Mouse (Mus musculus) cerebellum, adult 18-20 months (tissue): ENCODE measurements around the gene Mfsd9.
A peak's percentile ranks its signal among the peaks of the same experiment; 100 is the strongest.

Experiments
- DNase-seq, 2 experiments: peaks; one replicate each; pipeline ENCODE4 v3.0.0; 2021

Gene Mfsd9

DNA sequence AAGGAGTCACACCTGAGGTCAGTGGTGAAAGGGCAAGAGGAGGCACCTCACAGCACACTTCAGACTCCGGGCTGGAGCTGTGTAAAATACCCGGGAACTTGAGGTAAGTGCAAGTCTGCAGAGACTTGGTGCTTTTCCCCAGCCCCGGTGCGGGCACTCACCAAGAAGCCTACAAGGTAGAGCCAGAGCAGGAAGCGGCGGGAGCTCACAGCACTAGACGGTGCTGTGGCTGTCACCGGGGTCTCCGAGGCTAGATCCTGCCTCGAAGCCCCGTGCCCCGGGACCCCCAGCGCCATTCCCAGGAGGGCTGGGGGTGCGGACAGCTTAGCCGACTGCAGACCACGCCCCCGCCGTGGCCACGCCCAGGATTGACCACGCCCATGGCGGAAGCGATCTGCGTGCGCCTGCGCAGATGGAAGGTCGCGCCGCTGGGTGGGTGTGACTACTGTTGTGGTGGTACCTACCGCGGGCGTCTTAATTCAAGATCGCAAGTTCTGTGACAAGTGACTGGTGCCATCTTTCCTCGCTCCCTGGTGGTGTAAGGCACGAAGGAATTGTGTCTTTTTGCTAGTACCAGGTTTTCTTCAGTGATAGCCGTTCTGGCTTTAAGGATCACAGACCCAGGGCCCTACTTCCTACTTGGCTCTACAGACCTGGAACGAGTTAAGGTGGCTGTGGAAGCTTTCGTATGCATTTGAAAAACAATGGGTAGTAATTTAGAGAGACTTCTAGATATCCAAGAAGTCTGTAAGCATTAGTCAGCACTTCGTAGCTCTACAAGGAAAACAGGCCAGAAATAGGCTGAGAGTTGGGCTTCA lies at the start of gene Mfsd9:
Gene Mfsd9 (minus strand): TSS at position 364 of the 818 bp plus-strand sequence.
- peak; percentile 56 to 77 for DNase-seq

DNA sequence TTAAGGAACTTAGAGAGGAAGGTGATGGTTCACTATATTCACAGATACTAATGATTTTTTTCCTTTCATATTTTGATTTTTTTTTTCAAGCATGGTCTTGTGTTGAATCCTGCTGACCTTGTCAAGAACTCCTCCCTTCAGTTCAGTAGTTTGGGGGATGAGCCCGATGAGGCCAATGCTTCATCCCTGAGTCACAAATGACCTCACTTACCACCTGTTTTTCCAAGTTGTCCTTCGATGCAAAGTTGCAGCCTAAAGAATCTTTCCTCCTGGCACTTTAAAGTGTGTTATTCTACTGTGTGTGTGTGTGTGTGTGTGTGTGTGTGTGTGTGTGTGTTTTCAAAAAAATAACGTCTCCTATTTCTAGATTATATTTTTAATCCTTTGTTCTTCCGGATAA lies 45.0 kb upstream of the Mfsd9 start:
- no peak for DNase-seq

DNA sequence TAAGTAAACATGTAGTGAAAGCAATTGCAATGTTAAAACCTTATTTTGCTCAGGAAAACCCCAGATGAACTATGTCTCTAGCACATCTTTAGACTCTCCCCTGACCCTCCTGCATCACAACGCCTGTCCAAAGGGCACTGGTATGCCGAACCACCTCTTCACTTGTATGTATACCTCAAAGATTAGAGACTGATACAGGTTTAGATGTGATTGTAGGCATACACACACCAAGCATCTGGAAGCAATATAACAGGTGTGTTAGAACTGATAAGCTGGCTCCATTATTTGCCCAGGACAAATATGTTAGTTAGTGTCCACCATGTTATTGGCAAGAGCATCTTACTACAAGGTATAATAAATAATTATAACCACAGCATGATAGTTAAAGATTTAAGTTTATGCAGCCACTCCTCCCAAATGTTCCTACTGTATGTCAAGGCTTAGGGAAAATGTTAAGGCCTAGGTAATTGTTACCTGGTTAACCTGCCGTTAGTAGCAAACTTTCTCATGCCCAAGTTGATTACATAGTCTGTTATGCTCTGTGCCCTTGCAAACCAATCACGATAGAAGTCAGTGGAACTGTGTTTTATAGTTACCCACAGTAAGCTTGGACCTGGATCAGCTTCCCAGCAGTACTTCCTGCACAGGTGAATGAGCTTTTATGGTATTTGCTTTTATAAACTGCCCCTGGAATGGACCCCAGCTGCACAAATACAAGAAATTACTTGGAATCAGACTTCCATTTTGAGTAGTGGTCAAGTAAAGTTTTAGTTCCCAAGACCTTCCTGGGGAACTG lies 40.4 kb upstream of the Mfsd9 start:
- no peak for DNase-seq

GRCm38 (mm10) chr1:40829213-40829914 lies 38.9 kb upstream of the Mfsd9 start:
- DNase-seq, result peak; percentile 4 to 5

- DNase-seq, result no peak
Observed at GRCm38 (mm10) chr1:40825826-40826225, 35.3 kb upstream of the Mfsd9 start.

- DNase-seq, result no peak
Observed at GRCm38 (mm10) chr1:40824936-40825335, 34.4 kb upstream of the Mfsd9 start.

DNA sequence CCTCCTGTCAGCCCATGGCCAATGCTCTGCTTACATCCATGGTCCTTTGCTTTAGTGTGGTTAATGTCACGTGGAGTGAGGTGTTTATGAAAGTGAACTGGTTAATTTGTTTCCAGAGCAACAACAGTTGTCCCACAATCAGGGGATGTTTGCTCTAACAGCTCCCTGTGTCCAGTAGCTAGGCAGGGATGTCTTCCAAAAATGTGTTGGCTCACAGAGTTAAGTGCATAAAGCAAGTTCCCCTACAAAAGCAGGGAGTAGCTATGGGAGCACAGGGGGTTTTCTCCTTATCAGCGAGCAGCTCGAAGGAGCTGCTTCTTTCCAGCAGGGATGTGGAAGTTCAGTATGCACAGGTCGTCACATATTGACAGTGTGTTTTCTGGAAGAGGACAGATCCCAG lies 34.0 kb upstream of the Mfsd9 start:
- no peak for DNase-seq

DNA sequence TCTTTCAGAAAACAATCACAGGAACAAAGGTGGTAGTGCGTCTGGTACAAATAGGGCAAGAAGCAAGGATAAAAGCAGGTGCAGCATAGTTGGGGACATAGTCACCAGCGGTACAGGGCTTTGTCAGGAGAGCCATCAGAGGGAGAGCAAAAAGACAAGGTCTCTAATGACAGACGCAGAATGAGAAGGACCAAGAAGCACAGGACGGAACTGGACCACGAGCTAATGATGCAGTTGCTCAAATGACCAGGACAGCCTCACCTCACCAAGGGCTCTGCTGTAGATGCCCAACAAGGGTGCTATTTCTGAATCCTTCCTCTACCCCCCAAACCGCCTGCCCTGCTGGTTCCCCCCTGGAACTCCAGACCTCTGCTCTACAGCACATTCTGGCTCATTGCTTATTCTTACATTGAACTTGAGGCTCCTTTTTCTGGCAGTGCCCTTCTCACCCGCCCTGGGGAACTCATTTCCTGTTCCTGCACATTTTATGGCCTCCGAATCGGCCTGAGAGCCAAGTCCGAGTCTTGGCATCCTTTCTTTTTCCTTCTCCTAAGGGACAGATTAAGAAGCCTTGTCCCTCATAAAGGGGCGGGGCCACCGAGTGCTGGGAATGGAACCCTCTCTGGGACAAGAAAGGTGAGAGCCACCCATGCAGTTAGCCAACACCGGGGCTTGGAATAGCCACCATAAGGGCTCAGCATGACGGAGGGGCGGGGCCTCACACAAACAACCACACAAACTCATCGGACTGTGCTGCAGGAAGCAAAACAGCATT lies 24.8 kb upstream of the Mfsd9 start:
- no peak for DNase-seq

GRCm38 (mm10) chr1:40808643-40809042 lies 18.2 kb upstream of the Mfsd9 start:
- no peak for DNase-seq

DNA sequence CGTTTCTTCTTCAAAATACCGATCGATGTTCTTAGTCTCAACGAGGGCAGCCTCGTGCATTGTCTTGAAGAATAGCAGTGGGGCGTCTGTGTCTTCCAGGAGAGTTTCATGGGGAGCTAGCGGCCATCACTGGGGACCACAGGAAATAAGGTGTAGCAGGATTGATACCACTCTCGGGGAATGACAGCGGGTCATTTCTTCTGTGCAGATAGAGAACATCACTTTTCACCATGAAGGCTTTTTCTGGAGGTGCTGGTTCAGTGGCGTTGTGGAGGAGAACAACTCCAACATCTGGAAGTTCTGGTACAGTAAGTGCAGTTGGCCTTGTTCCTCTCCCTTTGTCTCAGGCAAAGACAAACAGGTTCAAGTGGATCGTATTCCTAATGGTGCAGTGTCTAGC lies 15.4 kb upstream of the Mfsd9 start:
- no peak for DNase-seq

GRCm38 (mm10) chr1:40805351-40805750 lies 14.9 kb upstream of the Mfsd9 start, which contains the start of gene Tmem182:
TSS of gene Tmem182 (plus strand) at chr1:40805601.
- DNase-seq, result no peak

- DNase-seq, result no peak
Observed at GRCm38 (mm10) chr1:40804118-40804517, 13.6 kb upstream of the Mfsd9 start.

DNA sequence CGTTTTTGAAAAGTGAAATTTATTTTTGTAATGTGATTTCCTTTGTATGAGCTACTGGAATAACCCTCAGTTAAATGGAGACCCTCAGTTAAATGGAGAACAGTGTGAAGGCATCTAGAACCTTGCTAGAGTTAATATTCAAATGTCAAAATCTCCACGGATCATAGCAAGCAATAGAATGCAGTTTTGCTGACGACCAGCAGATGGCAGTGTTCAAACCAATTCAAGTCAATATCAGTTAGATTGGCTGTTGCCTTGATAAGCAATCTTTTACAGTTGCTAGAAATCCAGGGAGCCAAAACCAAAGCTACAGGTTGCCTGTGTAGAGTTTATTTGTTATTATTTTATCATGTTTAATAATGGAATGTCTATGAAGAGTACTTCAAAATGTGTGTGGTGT lies 12.3 kb upstream of the Mfsd9 start:
- peak; percentile 41 to 51 for DNase-seq

GRCm38 (mm10) chr1:40800908-40801307 lies 10.4 kb upstream of the Mfsd9 start:
- no peak for DNase-seq

- no peak for DNase-seq
Observed at GRCm38 (mm10) chr1:40799121-40799520, 8.6 kb upstream of the Mfsd9 start.

GRCm38 (mm10) chr1:40797348-40797747 lies 6.9 kb upstream of the Mfsd9 start:
- peak; percentile 25 to 32 for DNase-seq

- no peak for DNase-seq
Observed at GRCm38 (mm10) chr1:40795508-40795907, 5.0 kb upstream of the Mfsd9 start.

DNA sequence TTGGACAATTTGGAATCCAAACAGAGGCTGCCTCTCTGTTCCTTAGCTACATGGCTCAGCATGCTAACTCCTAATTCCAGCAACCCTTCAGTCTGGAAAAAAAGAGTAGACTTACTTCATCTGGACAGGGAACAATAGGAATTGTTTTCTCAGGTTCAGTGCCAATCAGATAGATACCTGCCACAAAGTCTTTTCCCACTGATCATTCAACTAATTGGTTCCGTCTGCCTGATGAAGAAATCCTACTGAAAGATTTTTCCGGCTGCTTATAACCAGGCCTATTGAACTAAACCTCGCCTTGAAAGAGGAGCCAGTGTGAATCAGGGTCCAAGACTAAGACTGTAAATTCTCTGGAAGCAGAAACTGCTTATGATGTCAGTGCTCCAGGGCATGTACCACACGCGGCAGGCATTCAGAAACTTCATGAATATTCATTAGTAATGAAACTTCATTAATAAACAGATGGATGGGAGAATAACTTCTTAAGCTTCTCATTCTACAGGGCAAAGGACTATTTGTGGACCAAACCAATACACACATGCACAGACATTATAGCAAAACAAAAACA lies 737 bp downstream of the Mfsd9 start:
- DNase-seq, result no peak

GRCm38 (mm10) chr1:40788956-40789355 lies 1.5 kb downstream of the Mfsd9 start:
- DNase-seq, result no peak

- DNase-seq, result no peak
Observed at GRCm38 (mm10) chr1:40785876-40786445, 4.5 kb downstream of the Mfsd9 start.

DNA sequence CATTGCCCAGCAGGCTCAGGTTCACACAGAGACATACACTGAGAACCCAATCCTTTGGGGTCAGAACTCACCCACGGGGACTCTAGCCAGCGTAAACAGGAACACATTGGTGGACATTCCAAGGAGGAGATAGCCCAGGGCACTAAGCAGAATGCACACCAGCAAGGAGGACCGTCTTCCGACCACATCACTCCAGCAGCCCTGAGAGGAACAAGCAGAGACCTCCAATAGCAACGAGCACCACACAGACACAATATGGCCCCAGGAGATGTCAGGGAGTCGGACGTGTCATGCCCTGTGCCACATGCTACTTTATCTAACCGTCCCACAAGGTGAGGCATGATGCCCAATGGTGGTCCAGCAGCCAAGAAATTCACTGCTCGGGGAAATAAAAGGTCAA lies 6.2 kb downstream of the Mfsd9 start:
- DNase-seq, result no peak

DNA sequence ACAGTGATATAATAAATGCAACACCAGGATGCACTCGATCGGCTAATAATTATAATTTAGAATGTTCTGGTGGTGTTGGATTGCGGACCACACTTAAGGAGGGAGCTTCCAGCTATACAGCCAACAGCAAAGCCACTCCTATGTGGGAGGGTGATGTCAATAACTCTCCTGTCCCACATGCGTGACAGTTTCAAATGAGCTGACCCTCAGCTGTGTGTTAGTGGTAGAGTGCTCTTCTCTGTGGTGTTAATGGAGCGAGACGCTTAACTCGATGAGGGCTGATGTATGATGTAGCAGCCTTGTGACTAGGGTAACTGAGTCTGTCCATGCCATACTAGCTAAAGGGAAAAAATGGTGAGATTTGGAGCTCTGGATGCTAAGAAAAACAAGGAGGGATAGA lies 7.0 kb downstream of the Mfsd9 start:
- DNase-seq, result no peak
